Mouse (Mus musculus): ENCODE data around the gene Zfhx2.

DNA sequence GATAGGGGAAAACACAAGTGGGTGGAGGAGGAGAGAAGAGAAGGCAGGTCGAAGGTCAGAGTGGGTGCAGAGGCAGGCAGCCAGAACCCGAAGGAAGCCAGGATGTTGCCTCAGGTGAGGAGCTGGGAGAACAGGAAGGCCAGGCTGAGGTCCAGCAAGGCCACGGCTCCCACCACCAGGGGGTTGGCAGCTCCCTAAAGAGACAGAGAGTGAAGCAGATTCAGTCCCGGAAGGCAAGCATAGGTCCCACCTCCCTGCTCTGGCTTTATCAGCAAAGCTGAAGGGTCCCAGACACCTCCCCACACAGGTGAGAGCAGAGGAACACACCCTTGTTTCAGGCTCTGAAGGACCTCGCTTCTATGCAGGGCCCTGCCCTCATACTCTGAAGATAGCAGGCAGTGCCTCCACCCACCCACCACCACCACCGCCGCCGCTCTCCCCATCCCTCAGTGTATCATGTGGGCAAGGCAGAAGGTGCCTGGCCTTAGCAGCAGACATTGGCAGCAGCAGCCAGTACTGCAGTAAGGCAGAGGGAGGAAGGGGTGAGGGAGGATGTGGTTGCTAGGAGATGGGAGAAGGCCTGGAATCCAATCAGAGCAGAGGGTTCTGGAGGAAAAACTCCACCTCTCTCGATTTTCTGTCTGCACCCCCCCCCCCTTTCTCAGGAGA, 16.2 kb upstream of the Zfhx2 start:
- TF ChIP-seq CTCF (IDR thresholded peaks at IDR 0.05; ENCODE audit: low read depth, low read length) (no peak), POLR2A (IDR thresholded peaks at IDR 0.05; ENCODE audit: extremely low read depth, insufficient read depth, low read length) (no peak)
